Mouse (Mus musculus) C2C12 (cell line): ENCODE measurements around the gene Map3k15. TPM values are rescaled to one million over a fixed set of nuclear protein-coding genes. Genes with fewer than 3 reads are reported as not detected.

Source experiments
- H3K27me3 ChIP-seq: one replicate; pipeline ENCODE4 v1.6.1; 2011; ENCODE audit not compliant: control insufficient read depth, insufficient read depth, insufficient read length
- H3K36me3 ChIP-seq: one replicate; pipeline ENCODE4 v1.6.1; 2011; ENCODE audit not compliant: control insufficient read depth, insufficient read depth
- H3K4me3 ChIP-seq: one replicate; pipeline ENCODE4 v1.5.1; 2011; ENCODE audit warnings: mild to moderate bottlenecking, control low read depth; ENCODE audit not compliant: poor library complexity, insufficient read depth, severe bottlenecking
- H3K79me2 ChIP-seq: one replicate; pipeline ENCODE4 v1.6.1; 2011; ENCODE audit not compliant: control insufficient read depth, insufficient read depth
- H3K79me3 ChIP-seq: one replicate; pipeline ENCODE4 v1.6.1; 2011; ENCODE audit warnings: low read depth, control low read depth
- H3ac ChIP-seq: one replicate; pipeline ENCODE3; 2011; ENCODE audit warnings: low read depth; ENCODE audit not compliant: control insufficient read depth, insufficient read length
- CEBPB ChIP-seq: IDR thresholded peaks from one replicate; pipeline ENCODE4 v1.6.1; 2011; ENCODE audit warnings: low read depth, mild to moderate bottlenecking, control low read depth, moderate library complexity
- CTCF ChIP-seq: IDR thresholded peaks from one replicate; pipeline ENCODE4 v1.5.1; 2011; ENCODE audit not compliant: control insufficient read depth, insufficient read depth, insufficient read length
- FOSL1 ChIP-seq: IDR thresholded peaks from one replicate; pipeline ENCODE4 v1.8.0; 2011; ENCODE audit warnings: mild to moderate bottlenecking, low read length; ENCODE audit not compliant: poor library complexity, insufficient read depth, severe bottlenecking
- MAX ChIP-seq: IDR thresholded peaks from one replicate; pipeline ENCODE4 v1.6.1; 2011; ENCODE audit warnings: mild to moderate bottlenecking, control low read depth
- MYOD1 ChIP-seq: IDR thresholded peaks from one replicate; pipeline ENCODE4 v1.6.1; 2011; ENCODE audit warnings: low read depth; ENCODE audit not compliant: control insufficient read depth, insufficient read length
- MYOG ChIP-seq: IDR thresholded peaks from one replicate; pipeline ENCODE4 v1.6.1; 2011; ENCODE audit not compliant: control insufficient read depth, insufficient read length; ENCODE audit errors: extremely low read depth
- USF1 ChIP-seq: IDR thresholded peaks from one replicate; pipeline ENCODE4 v1.6.1; 2011; ENCODE audit warnings: low read depth, mild to moderate bottlenecking, control low read depth, moderate library complexity
- polyA plus RNA-seq: library from polyadenylated mRNA; unstranded; fragments of >200 nt; fragmentation: generic; extraction: Trizol; gene quantifications from one replicate; pipeline ENCODE4 v1.2.1, GENCODE M21; 2012; ENCODE audit warnings: missing spikeins

Map3k15 gene
- polyA plus RNA-seq, 1 experiment: 0.04 TPM

- H3K79me2 ChIP-seq: no peaks in the 10 kb centered on the region
- no peaks in the 10 kb centered on the region for H3K27me3 ChIP-seq
- peaks cover 6% of the 10 kb centered on the region for H3K79me3 ChIP-seq
- TF ChIP-seq CTCF (no peak), USF1 (no peak), MYOG (no peak), FOSL1 (no peak), MYOD1 (no peak), CEBPB (no peak), MAX (no peak)
- H3K4me3 ChIP-seq: no peak overlapping the region
- peaks cover 11% of the 10 kb centered on the region for H3K36me3 ChIP-seq
- H3ac ChIP-seq: no peak overlapping the region
These were observed 32.8 kb upstream of the Map3k15 start for GRCm38 (mm10) chrX:159955433-159955832.

GRCm38 (mm10) chrX:159961385-159961784, 26.8 kb upstream of the Map3k15 start:
- Histone ChIP-seq H3K27me3 (no peaks in the 10 kb centered on the region), H3K79me2 (no peaks in the 10 kb centered on the region)
- no peak for TF ChIP-seq USF1
- TF ChIP-seq MAX: no peak
- no peak for TF ChIP-seq MYOG
- no peak for TF ChIP-seq FOSL1
- no peak for TF ChIP-seq CEBPB
- TF ChIP-seq MYOD1: no peak
- TF ChIP-seq CTCF: no peak

GRCm38 (mm10) chrX:159963273-159963672, 25.0 kb upstream of the Map3k15 start:
- no peak for TF ChIP-seq USF1
- no peak for TF ChIP-seq CTCF
- TF ChIP-seq MYOG: no peak
- peaks cover 16% of the 10 kb centered on the region for H3K36me3 ChIP-seq
- H3K4me3 ChIP-seq: no peak overlapping the region
- H3ac ChIP-seq: no peak overlapping the region
- no peaks in the 10 kb centered on the region for H3K79me3 ChIP-seq
- no peaks in the 10 kb centered on the region for H3K27me3 ChIP-seq
- H3K79me2 ChIP-seq: no peaks in the 10 kb centered on the region

More at GRCm38 (mm10) chrX:159961385-159961784, 26.8 kb upstream of the Map3k15 start:
- H3K4me3 ChIP-seq: no peak overlapping the region
- H3ac ChIP-seq: no peak overlapping the region
- H3K79me3 ChIP-seq: no peaks in the 10 kb centered on the region
- H3K36me3 ChIP-seq: peaks cover 15% of the 10 kb centered on the region

- peaks cover 10% of the 10 kb centered on the region for H3K36me3 ChIP-seq
- H3ac ChIP-seq: no peak overlapping the region
- no peaks in the 10 kb centered on the region for H3K27me3 ChIP-seq
- no peaks in the 10 kb centered on the region for H3K79me2 ChIP-seq
- H3K4me3 ChIP-seq: no peak overlapping the region
- no peak for TF ChIP-seq FOSL1
- no peak for TF ChIP-seq MYOG
- TF ChIP-seq CEBPB: no peak
- no peak for TF ChIP-seq MYOD1
- TF ChIP-seq CTCF: no peak
- TF ChIP-seq MAX: no peak
- no peak for TF ChIP-seq USF1
- H3K79me3 ChIP-seq: no peaks in the 10 kb centered on the region
These were observed 24.3 kb upstream of the Map3k15 start for GRCm38 (mm10) chrX:159963925-159964324.

- Histone ChIP-seq H3K79me2 (no peaks in the 10 kb centered on the region), H3K27me3 (no peaks in the 10 kb centered on the region), H3K4me3 (no peak overlapping the region), H3ac (no peak overlapping the region), H3K79me3 (no peaks in the 10 kb centered on the region), H3K36me3 (peaks cover 6% of the 10 kb centered on the region)
- TF ChIP-seq CTCF (no peak), USF1 (no peak), MYOG (no peak), CEBPB (no peak), FOSL1 (no peak), MYOD1 (no peak), MAX (no peak)
These were observed 19.2 kb upstream of the Map3k15 start for GRCm38 (mm10) chrX:159969025-159969424.

GRCm38 (mm10) chrX:159971091-159971779, 17.0 kb upstream of the Map3k15 start:
- Histone ChIP-seq H3K4me3 (no peak overlapping the region), H3ac (no peak overlapping the region), H3K27me3 (no peaks in the 10 kb centered on the region), H3K79me2 (no peaks in the 10 kb centered on the region), H3K79me3 (no peaks in the 10 kb centered on the region), H3K36me3 (peaks cover 13% of the 10 kb centered on the region)
- TF ChIP-seq MYOG: no peak
- TF ChIP-seq MAX: no peak
- no peak for TF ChIP-seq MYOD1
- no peak for TF ChIP-seq FOSL1
- TF ChIP-seq CEBPB: no peak
- no peak for TF ChIP-seq USF1
- TF ChIP-seq CTCF: no peak
